Mouse (Mus musculus) hindbrain, postnatal 0 days (tissue): ENCODE results near the gene Mpg. TPM values are rescaled to one million over a fixed set of nuclear protein-coding genes. Genes with fewer than 3 reads are reported as not detected.

Source experiments
- ATAC-seq: fragments of 200-750 bp; cut with Nextera tagmentation; 2 replicates; pipeline ENCODE4 v1.8.0; 2017; ENCODE audit warnings: mild to moderate bottlenecking, moderate TSS enrichment, moderate library complexity
- DNase-seq: peaks from one replicate; pipeline ENCODE4 v3.0.0-alpha.2; 2015; ENCODE audit warnings: low spot score
- H3K27ac ChIP-seq: fragments of 300-500 bp; sonication (generic); 2 replicates; pipeline ENCODE4 v1.5.1; 2014; ENCODE audit warnings: mild to moderate bottlenecking
- H3K27me3 ChIP-seq: fragments of 300-500 bp; sonication (generic); 2 replicates; pipeline ENCODE4 v1.6.1; 2014; ENCODE audit warnings: low read length, mixed read lengths; ENCODE audit not compliant: insufficient read depth
- H3K36me3 ChIP-seq: fragments of 300-500 bp; sonication (generic); 2 replicates; pipeline ENCODE4 v1.6.1; 2014; ENCODE audit warnings: low read length, mixed read lengths; ENCODE audit not compliant: insufficient read depth
- H3K4me1 ChIP-seq: fragments of 300-500 bp; sonication (generic); 2 replicates; pipeline ENCODE4 v1.6.1; 2014; ENCODE audit warnings: antibody characterized with exemption, low read length, mixed read lengths; ENCODE audit not compliant: insufficient read depth
- H3K4me2 ChIP-seq: fragments of 300-500 bp; sonication (generic); 2 replicates; pipeline ENCODE4 v1.6.1; 2014; ENCODE audit warnings: low read depth, mild to moderate bottlenecking, low read length, moderate library complexity, mixed read lengths
- H3K4me3 ChIP-seq: fragments of 300-500 bp; sonication (generic); 2 replicates; pipeline ENCODE4 v1.5.1; 2014; ENCODE audit warnings: low read length
- H3K9ac ChIP-seq: fragments of 300-500 bp; sonication (generic); replicated peaks from 2 replicates; pipeline ENCODE4 v1.6.1; 2014; ENCODE audit warnings: mild to moderate bottlenecking, low read length, moderate library complexity, mixed read lengths
- H3K9me3 ChIP-seq: fragments of 300-500 bp; sonication (generic); 2 replicates; pipeline ENCODE4 v1.6.1; 2016; ENCODE audit warnings: low read length, mixed read lengths
- CTCF ChIP-seq: IDR thresholded peaks from 2 replicates; pipeline ENCODE4 v1.5.1; 2016; ENCODE audit warnings: antibody characterized with exemption, control low read depth, low read depth
- WGBS: fragments of 180-500 bp; shearing (Covaris S2); extraction: QIAGEN DNeasy Blood & Tissue Kit; methylation state at CpG from one replicate; pipeline ENCODE4 v1.1.7; 2014; 5-methylcytosine and 5-hydroxymethylcytosine counted together
- polyA plus RNA-seq: library from polyadenylated mRNA; unstranded; fragments of >200 nt; fragmentation: Nextera tagmentation; extraction: Ambion mirVana; gene quantifications from 2 replicates; pipeline ENCODE4 v1.2.1, GENCODE M21; 2015
- total RNA-seq: library from RNA; depleted of rRNA; stranded (reverse); fragments of >200 nt; gene quantifications from 2 replicates; pipeline ENCODE4 v1.2.3, GENCODE M21; 2014; rRNA removed

Mpg gene
- total RNA-seq (24.5 and 30.0 TPM in 2 replicates), polyA plus RNA-seq (27.7 TPM in 2 replicates)

DNA sequence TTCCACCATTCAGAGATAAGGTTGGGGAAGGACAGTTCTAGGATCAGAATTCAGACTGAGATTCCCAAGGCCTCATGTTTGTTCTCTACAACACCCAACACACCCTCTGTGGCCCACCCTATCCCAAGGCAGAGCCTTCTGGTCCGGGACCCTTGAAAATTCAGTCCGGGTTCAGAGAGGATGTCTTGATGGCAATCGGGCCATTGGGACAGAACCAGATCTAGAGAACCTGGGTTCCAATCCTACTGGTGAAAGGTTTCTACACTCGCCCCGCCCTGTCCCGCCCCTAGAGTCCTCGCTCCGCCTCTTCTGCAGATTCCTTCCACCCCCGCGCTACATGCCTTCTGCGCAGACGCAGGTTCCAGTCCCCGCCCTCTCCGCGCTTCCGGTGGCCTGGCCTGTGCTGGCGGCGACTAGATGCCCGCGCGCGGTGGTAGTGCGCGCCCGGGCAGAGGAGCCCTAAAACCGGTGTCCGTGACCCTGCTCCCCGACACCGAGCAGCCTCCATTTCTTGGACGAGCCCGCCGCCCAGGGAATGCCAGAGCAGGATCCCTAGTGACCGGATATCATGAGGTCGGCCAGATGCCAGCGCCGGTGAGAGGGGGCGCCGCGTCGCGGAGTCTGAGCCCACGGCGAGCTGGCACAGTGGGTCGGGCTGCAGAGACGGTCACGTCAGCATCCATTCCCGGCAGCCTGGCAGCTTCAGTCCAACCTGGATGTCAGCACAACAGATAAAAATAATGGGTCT is at the start of gene Mpg:
TSS of gene Mpg (plus strand) at position 382 of the 748 bp plus-strand sequence.
- TF ChIP-seq CTCF = no peak; the same call in 1 of the 2 replicates
- WGBS = 5% methylated on average over 47 of the region's 47 CpGs
- Histone ChIP-seq H3K4me3 (peak within 1 kb of the TSS; percentile 49), H3K9ac (peak within 1 kb of the TSS; percentile 69), H3K27me3 (no peaks in the 10 kb centered on the region), H3K27ac (peak within 1 kb of the TSS; percentile 88), H3K36me3 (peaks cover 12% of the 10 kb centered on the region; the same call in 1 of the 2 replicates), H3K4me2 (peak within 1 kb of the TSS; percentile 67), H3K9me3 (no peaks in the 10 kb centered on the region), H3K4me1 (peaks cover 26% of the 10 kb centered on the region)
- ATAC-seq = peak; percentile 81
- DNase-seq = peak; percentile 92

DNA sequence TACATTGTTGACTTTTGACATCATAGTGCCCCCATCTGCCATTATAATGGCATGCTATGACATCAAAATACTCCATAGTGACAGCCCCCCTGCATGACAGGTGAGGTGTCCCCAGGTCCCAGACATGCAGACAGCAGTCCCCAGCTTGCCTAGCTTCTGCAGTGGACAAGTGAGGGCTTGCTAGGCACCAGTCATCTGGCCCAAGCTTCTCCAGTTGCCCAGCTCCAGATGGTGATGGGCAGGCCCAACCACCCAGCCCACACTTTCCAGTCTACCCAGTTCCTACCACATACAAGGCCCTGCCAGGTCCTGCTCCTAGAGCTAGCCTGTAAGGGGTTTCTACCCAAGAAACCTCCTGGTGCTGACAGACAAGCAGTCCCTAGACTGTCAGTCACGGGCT is 47.8 kb upstream of the Mpg start:
- 91% methylated on average over 1 of the region's 1 CpGs for WGBS
- no peak overlapping the region for H3K4me2 ChIP-seq
- H3K9ac ChIP-seq = no peak overlapping the region
- H3K36me3 ChIP-seq = no peaks in the 10 kb centered on the region
- no peak overlapping the region for H3K4me3 ChIP-seq
- H3K27ac ChIP-seq = no peak overlapping the region
- no peaks in the 10 kb centered on the region for H3K9me3 ChIP-seq
- TF ChIP-seq CTCF = no peak
- no peaks in the 10 kb centered on the region for H3K4me1 ChIP-seq
- DNase-seq (no peak), ATAC-seq (no peak)
- H3K27me3 ChIP-seq = no peaks in the 10 kb centered on the region

DNA sequence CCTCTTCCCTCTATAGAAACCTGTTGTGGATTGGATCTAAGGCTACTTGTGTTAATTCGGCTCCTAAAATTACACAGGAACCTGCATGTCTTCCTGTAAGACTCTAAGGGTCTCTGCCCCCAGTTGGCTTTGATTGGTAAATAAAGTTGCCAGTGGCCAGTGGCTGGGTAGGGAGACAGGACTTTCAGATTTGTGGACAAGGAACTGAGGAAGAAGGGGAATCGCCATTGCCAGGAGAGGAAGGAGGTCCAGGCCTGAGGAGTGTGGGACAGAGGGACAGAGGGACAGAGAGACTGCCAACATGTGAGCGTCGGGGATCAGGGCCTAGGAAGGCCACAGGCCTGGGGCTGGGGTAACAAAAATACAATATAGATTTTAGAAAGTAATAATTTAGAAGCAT is 45.1 kb upstream of the Mpg start:
- H3K9ac ChIP-seq = no peak overlapping the region

DNA sequence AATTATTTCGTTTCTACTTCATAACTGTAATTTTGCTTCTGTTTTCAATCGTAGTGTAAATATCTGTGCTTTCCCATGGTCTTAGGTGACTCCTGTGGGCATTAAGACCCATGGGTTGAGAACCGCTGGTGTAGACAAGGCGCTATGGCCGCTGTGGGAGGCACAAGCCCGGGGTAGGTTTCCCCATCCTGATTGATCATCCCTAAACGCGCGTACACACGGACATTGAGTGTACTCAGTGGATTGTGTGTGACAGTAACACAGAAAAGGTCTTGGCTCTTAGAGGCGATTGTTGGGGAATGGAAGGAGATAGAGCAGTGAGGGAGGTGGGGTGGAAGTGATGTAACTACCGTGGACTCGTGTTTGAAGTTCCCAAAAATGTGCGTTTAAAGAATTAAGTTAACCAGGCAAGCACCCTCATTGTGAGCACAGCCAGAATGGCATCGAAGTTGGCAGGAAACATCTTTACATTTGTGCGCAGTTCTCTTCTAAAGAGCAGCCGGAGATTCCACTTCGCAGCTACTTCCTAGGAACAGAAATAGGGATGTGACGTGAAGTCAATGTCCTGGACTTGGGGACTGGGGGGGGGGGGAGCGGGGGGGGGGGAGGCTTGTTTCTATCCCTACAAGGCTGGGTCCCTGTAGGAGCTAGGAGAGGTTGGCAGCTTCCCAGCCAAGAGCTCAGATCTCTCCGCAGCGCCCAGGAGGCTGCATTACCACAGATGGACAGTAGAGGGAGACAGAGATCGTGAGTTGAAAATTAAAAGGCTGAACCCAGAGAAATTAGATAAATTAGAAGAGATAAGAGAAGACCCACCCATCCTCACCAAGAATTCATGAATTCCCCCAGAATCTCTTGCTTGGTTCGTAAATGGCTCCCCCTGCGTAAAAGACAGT is 44.1 kb upstream of the Mpg start:
- no peaks in the 10 kb centered on the region for H3K4me1 ChIP-seq
- no peak overlapping the region for H3K27ac ChIP-seq
- H3K4me2 ChIP-seq = 0 out of 2 replicates have a peak overlapping the region, but pooled peaks have one; percentile 27
- ATAC-seq (peak; percentile 81), DNase-seq (peak; percentile 94)
- no peaks in the 10 kb centered on the region for H3K9me3 ChIP-seq
- H3K9ac ChIP-seq = no peak overlapping the region
- no peaks in the 10 kb centered on the region for H3K27me3 ChIP-seq
- TF ChIP-seq CTCF = peak; percentile 91
- H3K36me3 ChIP-seq = no peaks in the 10 kb centered on the region
- H3K4me3 ChIP-seq = no peak overlapping the region
- 40% methylated on average over 25 of the region's 25 CpGs for WGBS

More for the DNA sequence above, 45.1 kb upstream of the Mpg start:
- Histone ChIP-seq H3K27ac (no peak overlapping the region), H3K4me3 (no peak overlapping the region), H3K4me2 (no peak overlapping the region), H3K4me1 (no peaks in the 10 kb centered on the region), H3K27me3 (no peaks in the 10 kb centered on the region), H3K36me3 (no peaks in the 10 kb centered on the region), H3K9me3 (no peaks in the 10 kb centered on the region)
- ATAC-seq (no peak), DNase-seq (no peak)
- TF ChIP-seq CTCF = no peak
- 79% methylated on average over 4 of the region's 4 CpGs for WGBS

DNA sequence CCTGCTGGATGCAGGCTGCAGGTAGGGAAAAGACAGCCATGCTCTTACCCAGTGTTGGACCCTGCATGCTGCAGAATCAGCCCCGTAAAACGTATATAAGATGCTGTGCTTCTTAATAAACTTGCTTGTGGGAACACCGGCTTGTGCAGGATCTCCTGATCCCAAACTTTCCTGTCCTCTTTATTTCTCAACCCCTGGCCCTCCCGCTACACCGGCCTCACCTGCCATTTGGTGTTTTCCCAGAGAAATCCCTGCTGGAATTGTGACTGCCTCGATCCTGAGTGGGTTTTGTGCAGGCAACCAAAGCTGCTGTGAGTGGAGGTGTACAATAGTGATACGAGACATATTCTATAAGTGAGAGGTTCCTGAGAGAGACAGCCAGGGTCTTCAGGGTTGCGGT is 41.8 kb upstream of the Mpg start:
- Histone ChIP-seq H3K27ac (no peak overlapping the region), H3K9ac (no peak overlapping the region), H3K4me1 (no peaks in the 10 kb centered on the region), H3K36me3 (no peaks in the 10 kb centered on the region), H3K4me2 (no peak overlapping the region), H3K4me3 (no peak overlapping the region), H3K27me3 (no peaks in the 10 kb centered on the region), H3K9me3 (no peaks in the 10 kb centered on the region)
- no peak for TF ChIP-seq CTCF
- 90% methylated on average over 8 of the region's 8 CpGs for WGBS
- ATAC-seq (no peak), DNase-seq (no peak)

DNA sequence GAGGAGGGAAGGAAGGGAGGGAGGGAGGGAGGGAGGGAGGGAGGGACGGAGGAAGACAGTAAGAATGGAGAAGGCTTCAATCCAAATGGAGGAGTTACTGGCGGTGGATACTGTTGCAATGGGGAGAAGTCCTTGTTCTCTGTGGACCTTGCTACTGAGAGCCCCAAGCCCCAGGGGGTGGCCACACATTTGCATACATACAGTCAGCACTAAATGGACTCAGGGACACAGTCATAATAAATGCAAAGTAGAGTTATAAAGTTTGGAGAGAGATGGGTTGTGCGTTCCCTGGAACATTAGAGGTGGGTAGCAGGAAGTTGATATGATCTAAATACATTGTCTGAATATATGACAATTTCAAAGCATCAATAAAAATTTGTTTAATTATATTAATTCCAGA is 40.3 kb upstream of the Mpg start:
- no peaks in the 10 kb centered on the region for H3K9me3 ChIP-seq
- no peak overlapping the region for H3K4me2 ChIP-seq
- H3K4me1 ChIP-seq = 0 out of 2 replicates have a peak, but pooled peaks cover 4% of the 10 kb centered on the region
- 75% methylated on average over 3 of the region's 3 CpGs for WGBS
- no peak overlapping the region for H3K9ac ChIP-seq
- H3K36me3 ChIP-seq = no peaks in the 10 kb centered on the region
- DNase-seq = no peak
- no peak overlapping the region for H3K27ac ChIP-seq
- ATAC-seq = no peak
- H3K27me3 ChIP-seq = no peaks in the 10 kb centered on the region
- no peak overlapping the region for H3K4me3 ChIP-seq
- no peak for TF ChIP-seq CTCF
